8 mouse cellular contexts compared by ENCODE assay signal in genomic region chr7:139580851-139581775, GRCm38 (mm10). TPM values are rescaled to one million over a fixed set of nuclear protein-coding genes. Genes with fewer than 3 reads are reported as not detected.
DNase-seq lines count a peak whose midpoint lies in the region; ATAC-seq and TF ChIP-seq lines count a peak whose summit lies in the region.

No protein-coding gene starts in this region.

- peaks cover 100% of the 10 kb centered on the region for H3K27me3 ChIP-seq in hindbrain, embryonic 10.5 days (ENCODE audit: insufficient read depth, poor library complexity, severe bottlenecking)
- peaks cover 100% of the 10 kb centered on the region for H3K27me3 ChIP-seq in midbrain, embryonic 13.5 days

- 1% methylated on average over 78 of the region's 78 CpGs for WGBS in hindbrain, embryonic 10.5 days
- WGBS in midbrain, embryonic 13.5 days: under 1% methylated on average over 78 of the region's 78 CpGs

- H3K4me1 ChIP-seq in hindbrain, embryonic 10.5 days (replicated peaks): peaks cover 66% of the 10 kb centered on the region
- H3K4me1 ChIP-seq in midbrain, embryonic 13.5 days (replicated peaks): peaks cover 44% of the 10 kb centered on the region

- H3K4me2 ChIP-seq in midbrain, embryonic 13.5 days (replicated peaks): peak overlapping the region; percentile 59

- H3K9me3 ChIP-seq in hindbrain, embryonic 10.5 days: no peaks in the 10 kb centered on the region
- H3K9me3 ChIP-seq in midbrain, embryonic 13.5 days: no peaks in the 10 kb centered on the region

- H3K36me3 ChIP-seq in hindbrain, embryonic 10.5 days: peaks cover 30% of the 10 kb centered on the region
- H3K36me3 ChIP-seq in midbrain, embryonic 13.5 days: peaks cover 5% of the 10 kb centered on the region

- intact Hi-C loops in left cerebral cortex, adult 2 months (cut with DNase I): loop anchor here (5.0 kb wide), 1 partner anchor 279 kb away; no protein-coding TSS in a partner anchor

- peak overlapping the region; percentile 55; the same call in 1 of the 2 replicates for H3K9ac ChIP-seq in midbrain, embryonic 13.5 days (replicated peaks)

- H3K4me3 ChIP-seq in left cerebral cortex, adult 2 months: peak overlapping the region; percentile 34
- peak overlapping the region; percentile 61 for H3K4me3 ChIP-seq in hindbrain, embryonic 10.5 days
- peak overlapping the region; percentile 44 for H3K4me3 ChIP-seq in midbrain, embryonic 13.5 days (replicated peaks)

- DNase-seq in left cerebral cortex, adult 2 months (ENCODE audit: extremely low spot score in 1 of 2, low spot score in 2 of 2): peak in 1 of 2 experiments; percentile 28
- no peak for DNase-seq in left cerebral cortex, adult 11 months (ENCODE audit: low spot score)
- DNase-seq in embryo, embryonic 9.5 days (ENCODE audit: extremely low spot score): peak; percentile 42
- DNase-seq in hindbrain, embryonic 10.5 days (ENCODE audit: low spot score): peak; percentile 62
- no peak for DNase-seq in ovary, postnatal 14 days (ENCODE audit: low spot score)
- DNase-seq in spleen, postnatal 10 days (ENCODE audit: low spot score in 2 of 2): no peak

- no peak for TF ChIP-seq CTCF in left cerebral cortex, adult 2 months (IDR thresholded peaks at IDR 0.05)

- no peak for ATAC-seq in midbrain, embryonic 13.5 days
- no peak for ATAC-seq in erythroblast, adult 5-6 weeks (replicated peaks; ENCODE audit: low FRiP score, poor library complexity, severe bottlenecking)

- no peak overlapping the region for H3K27ac ChIP-seq in left cerebral cortex, adult 2 months
- H3K27ac ChIP-seq in hindbrain, embryonic 10.5 days: peak overlapping the region; percentile 87
- H3K27ac ChIP-seq in midbrain, embryonic 13.5 days: no peak overlapping the region

RNA-seq across cellular contexts. Expression of gene Nkx6-2, which starts 1.5 kb away (rescaled TPM):
- 1 to 10 TPM; 5.2 to 6.5 TPM for total RNA-seq in left cerebral cortex, adult 2 months (2021)
- 35.8 and 36.0 TPM in 2 replicates for polyA plus RNA-seq in hindbrain, embryonic 10.5 days (2016; fragmentation: Nextera tagmentation; extraction: Ambion mirVana)
- polyA plus RNA-seq in midbrain, embryonic 13.5 days (2015; fragmentation: Nextera tagmentation; extraction: Ambion mirVana): 7.6 and 10.8 TPM in 2 replicates
- total RNA-seq in erythroblast, adult 5-6 weeks (2015; ENCODE audit: low replicate concordance): not detected in 2 replicates
- not detected in 2 replicates for total RNA-seq in erythroblast, adult 5-6 weeks (2017; ENCODE audit: low replicate concordance)

Comparison
In these comparisons a context has a peak if more than half of its experiments do, and no peak if none do; other contexts are left out.
1. DNase-seq: peak in embryo, embryonic 9.5 days (single experiment) and hindbrain, embryonic 10.5 days (single experiment); none in left cerebral cortex, adult 11 months (single experiment), ovary, postnatal 14 days (single experiment) and spleen, postnatal 10 days (0 of 2).
2. RNA of gene Nkx6-2, which starts 1.5 kb away (total RNA-seq): 5.2 to 6.5 TPM in left cerebral cortex, adult 2 months; not detected in erythroblast, adult 5-6 weeks; every median in the first group is over 4 times any median in the second.
3. Peak in every context shown above with its lines, with median percentiles within 50 percentile points of each other: H3K4me3 ChIP-seq.